Mouse (Mus musculus) kidney, postnatal 25 days (tissue): ENCODE results near the gene Chml.

Experiments
- DNase-seq, 2 experiments: peaks; one replicate each; pipeline ENCODE4 v3.0.0; 2021; ENCODE audit warnings: mixed read lengths in 2 of 2

The Chml gene

DNA sequence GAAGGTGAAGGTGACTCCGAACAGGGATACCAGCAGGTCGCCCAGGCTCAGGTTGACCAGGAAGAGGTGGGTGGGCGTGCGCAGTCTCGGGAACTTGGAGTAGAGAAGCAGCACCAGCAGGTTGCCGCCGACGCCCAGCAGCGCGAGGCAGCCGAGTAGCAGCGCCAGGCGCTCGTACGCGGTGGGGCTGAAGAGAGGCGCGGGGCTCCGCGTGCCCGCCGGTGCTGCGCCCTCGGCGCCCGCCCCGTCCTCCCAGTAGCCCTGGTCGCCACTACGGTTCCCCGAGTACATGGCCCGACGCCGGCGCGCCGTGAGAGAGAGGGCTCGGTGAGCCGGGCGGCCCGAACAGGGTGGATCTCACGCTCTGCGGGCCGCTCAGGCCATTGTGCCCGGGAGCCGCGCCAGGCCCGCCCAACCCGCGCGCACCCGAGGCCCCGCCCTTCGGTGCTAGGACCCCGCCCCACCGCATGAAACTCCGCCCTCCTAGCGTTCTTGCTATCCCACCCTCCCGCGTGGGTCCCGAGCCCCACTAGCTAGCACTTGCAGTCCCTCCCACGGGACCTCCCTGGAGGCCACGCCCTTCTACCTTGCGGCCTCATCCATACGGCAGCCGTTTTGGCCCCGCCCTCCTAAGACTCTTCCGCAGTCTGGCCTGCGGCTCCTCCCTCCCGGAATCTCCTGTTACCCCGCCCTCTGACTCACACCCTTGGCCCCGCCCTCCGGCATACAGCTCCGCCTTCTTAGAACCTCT is at the start of gene Chml, which contains the start of gene Opn3:
Gene Chml, minus strand, starts transcription at position 656 of the 751 bp plus-strand sequence.
Gene Opn3, minus strand, starts transcription at position 531 of the 751 bp plus-strand sequence.
- DNase-seq: peak; percentile 99 to 100

- DNase-seq: no peak
These were observed 33.1 kb upstream of the Chml start for GRCm38 (mm10) chr1:175725771-175726170.

DNA sequence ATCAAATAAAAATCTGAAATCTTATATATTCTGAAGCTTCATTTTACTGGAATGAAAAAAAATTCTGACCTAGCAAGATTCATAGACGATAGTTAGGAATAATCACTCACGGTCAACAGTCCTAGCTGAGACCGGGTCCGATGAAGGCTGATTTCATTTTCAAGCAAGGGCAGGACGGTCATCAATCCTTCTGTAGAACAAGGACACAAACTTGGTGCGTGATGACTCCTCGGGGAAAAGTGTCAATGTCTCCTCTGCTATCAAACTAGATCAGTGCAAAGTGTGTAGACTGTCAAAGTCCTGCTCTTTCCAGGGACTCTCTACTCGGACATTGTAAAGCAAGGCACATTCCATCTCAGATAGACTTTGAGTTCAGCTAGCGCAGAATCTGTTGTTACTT is 24.1 kb upstream of the Chml start:
- DNase-seq: no peak

DNA sequence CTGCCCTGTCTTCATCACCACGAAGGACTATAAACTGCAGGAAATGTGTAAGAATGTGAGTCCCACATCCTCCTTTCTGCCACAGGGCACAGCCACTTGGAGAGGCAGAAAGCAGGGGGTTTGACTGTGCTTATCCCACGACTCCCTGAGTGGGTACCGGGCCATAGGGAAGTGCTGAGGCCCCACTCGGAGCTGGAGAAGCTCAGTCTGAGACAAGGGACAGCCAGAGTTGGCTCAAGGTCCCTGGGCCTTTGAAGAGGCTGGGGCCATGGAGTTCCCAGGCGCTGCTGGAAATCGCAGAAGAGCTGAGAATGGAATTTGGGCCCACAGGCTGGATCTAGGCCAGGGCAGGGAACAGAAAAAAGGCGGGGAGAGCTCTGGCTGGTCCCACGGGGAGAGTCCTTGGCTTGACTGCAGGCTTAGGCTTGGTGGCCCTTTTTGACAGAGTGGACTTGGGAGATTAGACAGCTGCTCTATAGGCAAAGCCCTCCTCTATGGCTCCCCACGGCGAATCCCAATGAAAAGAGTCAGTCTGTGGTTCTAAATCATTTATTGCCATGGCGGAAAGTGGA is 19.7 kb upstream of the Chml start:
- DNase-seq: peak in 1 of 2 experiments; percentile 36

GRCm38 (mm10) chr1:175708013-175708412 is 15.3 kb upstream of the Chml start:
- no peak for DNase-seq

GRCm38 (mm10) chr1:175707599-175707998 is 14.9 kb upstream of the Chml start:
- DNase-seq: no peak

GRCm38 (mm10) chr1:175701145-175701544 is 8.4 kb upstream of the Chml start:
- no peak for DNase-seq

GRCm38 (mm10) chr1:175699796-175700195 is 7.1 kb upstream of the Chml start:
- DNase-seq: peak in 1 of 2 experiments; percentile 9

GRCm38 (mm10) chr1:175699375-175699774 is 6.7 kb upstream of the Chml start:
- no peak for DNase-seq

DNA sequence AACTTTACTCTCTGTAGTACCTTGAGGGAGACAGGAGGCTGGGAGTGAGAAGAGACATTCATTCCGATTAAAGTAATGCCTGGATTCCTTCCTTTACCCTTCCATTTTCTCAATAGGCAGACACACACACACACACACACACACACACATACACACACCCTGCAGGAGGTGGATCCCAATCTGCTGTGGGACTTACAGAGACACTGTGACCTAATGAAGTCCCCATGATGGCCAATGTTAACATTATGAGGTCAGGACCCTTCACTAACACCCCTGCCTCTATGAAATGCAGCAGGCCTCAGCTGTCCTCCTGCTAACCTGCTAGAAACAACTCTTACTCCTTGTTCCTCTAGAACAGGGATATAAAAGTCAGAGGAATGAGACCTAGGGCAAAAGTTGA is 5.6 kb upstream of the Chml start, which contains the start of gene Wdr64:
Gene Wdr64, plus strand, starts transcription at position 301 of the 400 bp plus-strand sequence.
- no peak for DNase-seq

GRCm38 (mm10) chr1:175693429-175693960 is 794 bp upstream of the Chml start:
- DNase-seq: no peak

GRCm38 (mm10) chr1:175692997-175693361 is 278 bp upstream of the Chml start:
- DNase-seq: no peak

DNA sequence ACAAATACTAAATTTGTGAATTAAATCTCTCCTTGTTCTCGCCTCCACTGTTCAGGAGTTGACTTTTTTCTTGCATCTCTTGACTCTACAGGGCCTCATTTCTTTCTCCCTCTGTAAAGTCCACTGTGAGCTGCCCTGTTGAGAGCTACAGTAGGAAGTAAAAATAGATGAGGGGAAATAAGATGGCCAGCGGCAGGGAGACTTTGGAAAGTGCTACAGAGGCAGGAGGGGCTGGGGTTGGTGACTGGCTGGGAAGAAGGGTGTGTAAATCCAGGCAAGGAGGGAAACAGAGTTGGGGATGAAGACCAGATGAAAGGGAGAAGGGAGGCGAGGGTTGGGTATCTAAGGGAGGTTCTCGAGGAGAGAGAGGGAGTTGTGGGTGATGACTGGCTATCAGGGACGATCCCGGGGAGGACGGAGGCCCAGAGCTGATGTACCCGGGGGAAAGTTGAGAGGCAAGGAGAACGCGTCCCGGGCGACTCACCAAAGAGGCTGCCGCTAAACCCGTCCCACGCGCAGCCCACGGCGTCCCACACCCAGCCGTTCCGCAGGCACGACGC is 935 bp downstream of the Chml start:
- DNase-seq: peak in 1 of 2 experiments; percentile 13

DNA sequence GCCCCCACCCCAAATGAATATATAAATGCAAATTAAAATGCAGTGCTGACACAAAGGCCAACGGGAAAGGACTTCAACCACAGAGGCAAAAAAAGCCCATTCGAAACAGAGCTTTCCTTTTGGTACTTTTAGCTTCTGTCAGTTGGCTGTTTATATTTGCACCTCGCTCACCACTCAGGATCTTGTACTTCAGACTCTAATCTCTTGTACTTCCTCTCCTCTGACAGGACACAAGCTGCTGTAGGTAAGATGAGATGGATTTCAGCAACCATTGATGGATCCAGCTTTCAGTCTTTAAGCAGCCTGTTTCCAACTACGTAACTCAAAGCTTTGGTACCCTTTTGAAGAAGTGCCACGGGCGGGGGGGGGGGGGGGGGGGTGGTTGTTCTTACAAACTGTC is 11.7 kb downstream of the Chml start:
- DNase-seq: no peak

GRCm38 (mm10) chr1:175677459-175677858 is 15.2 kb downstream of the Chml start:
- DNase-seq: no peak

- DNase-seq: no peak
These were observed 17.6 kb downstream of the Chml start for GRCm38 (mm10) chr1:175675116-175675515.

- no peak for DNase-seq
These were observed 19.0 kb downstream of the Chml start for GRCm38 (mm10) chr1:175673563-175674325.

DNA sequence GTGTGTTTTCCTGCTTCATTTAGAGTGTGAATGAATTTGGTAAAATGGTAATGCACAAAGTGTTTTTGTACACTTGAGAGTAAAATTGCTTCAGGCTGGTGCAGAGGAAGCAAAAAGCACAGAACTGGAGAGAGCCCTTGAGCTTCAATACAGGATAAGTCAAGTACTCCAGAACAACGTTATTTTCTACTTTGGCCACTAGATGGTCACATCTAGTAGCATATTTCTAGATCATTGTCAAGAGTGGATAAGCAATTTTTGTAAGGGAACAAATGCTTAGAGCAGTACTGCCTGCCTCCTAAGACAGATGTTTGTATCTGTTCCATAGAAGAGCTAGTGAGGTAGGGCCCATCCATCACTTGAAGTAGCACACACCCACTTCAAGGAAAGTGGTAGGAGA is 21.1 kb downstream of the Chml start:
- DNase-seq: no peak

DNA sequence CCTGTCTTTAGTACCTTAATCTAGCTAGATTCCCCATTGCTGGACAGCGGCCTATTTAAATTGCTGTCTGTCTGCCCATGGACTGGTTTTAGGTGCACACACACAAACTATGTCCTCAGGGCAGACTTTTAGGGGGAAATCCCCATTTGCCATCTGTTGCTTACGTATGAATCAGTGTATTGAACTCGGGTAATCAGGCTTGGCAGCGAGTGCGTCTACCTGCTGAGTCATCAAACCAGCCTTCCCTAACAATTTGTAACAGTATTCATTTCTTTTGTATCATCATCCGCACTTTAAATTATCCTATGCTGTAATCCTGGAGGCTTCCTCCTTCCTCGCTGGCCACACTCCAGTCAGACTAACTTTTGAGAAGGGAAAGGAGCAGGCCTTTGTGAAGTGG is 22.7 kb downstream of the Chml start:
- DNase-seq: no peak

DNA sequence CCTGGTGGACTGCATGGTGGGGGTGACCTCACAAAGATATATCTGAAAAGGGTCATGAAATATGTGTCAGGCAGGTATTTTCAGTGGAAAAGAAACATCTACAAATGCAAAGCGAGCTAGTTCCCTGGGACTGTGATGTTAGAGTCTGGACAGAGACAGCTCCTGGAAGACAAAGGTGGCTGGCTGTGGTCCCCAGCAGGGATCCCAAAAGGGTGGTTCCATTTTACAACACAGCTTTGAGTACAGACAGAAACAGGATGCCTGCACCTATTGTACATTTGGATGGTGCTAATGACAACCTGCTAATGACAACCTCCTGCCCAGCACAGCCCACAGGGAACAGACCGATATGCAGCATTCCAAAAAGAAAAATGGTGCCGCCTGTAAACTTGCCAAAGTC is 23.2 kb downstream of the Chml start:
- no peak for DNase-seq

GRCm38 (mm10) chr1:175668666-175669405 is 23.9 kb downstream of the Chml start:
- DNase-seq: peak in 1 of 2 experiments; percentile 31

GRCm38 (mm10) chr1:175659900-175660299 is 32.8 kb downstream of the Chml start:
- no peak for DNase-seq
